Mouse (Mus musculus): ENCODE results near the gene Mef2c. TPM values are rescaled to one million over a fixed set of nuclear protein-coding genes. Genes with fewer than 3 reads are reported as not detected.

Gene Mef2c
- polyA plus RNA-seq, 1 experiment from 2014 or later = 41.3 TPM

DNA sequence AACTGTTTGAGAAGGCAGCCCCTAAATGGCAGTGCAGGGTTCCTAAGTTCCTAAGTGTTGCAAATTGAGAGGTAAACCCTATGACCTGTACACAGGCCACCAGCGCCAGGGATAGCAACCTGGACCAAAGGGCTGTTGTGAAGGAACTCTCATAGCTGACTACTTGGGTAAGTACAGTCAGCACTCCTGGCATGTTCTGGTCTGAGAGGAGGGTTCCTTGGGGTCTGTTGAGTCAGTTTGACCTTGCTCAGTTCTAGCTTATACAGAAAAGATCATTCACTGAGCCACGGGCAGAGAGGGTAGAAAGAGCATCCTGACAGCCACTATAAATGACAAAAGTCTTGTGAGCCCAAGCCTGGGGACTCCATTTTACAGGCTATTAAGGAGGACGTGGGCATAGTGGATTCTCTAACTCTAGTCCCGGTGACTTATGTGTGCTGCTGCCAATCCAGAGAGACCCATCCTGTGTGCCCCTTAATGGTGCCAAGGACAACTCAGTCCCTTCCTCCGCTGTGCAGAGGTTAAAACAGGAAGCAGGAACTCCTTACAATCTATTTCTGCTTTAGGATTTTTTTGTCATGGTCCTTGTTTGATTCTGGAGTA, 209.0 kb downstream of the Mef2c start:
- no peak overlapping the region for H3K27ac ChIP-seq (ENCODE audit: low read length)
- H3K27me3 ChIP-seq (ENCODE audit: control insufficient read depth, insufficient read depth, low read depth, low read length) = peaks cover 6% of the 10 kb centered on the region; the same call in 1 of the 2 replicates
- H3K4me1 ChIP-seq (ENCODE audit: control insufficient read depth, insufficient read depth, low read length) = peaks cover 9% of the 10 kb centered on the region; the same call in 1 of the 2 replicates
- no peak overlapping the region for H3K9ac ChIP-seq (ENCODE audit: low read depth, low read length)
- H3K9me3 ChIP-seq (replicated peaks; ENCODE audit: control insufficient read depth, low read length, poor library complexity, severe bottlenecking) = no peaks in the 10 kb centered on the region
- no peak overlapping the region for H3K4me3 ChIP-seq (ENCODE audit: low read depth, low read length)
- peak overlapping the region; percentile 19; the same call in 1 of the 2 replicates for H3K4me2 ChIP-seq (ENCODE audit: low read length)
- no peak for ATAC-seq
- 29% methylated on average over 5 of the region's 5 CpGs for WGBS
- no peaks in the 10 kb centered on the region for H3K36me3 ChIP-seq (ENCODE audit: control insufficient read depth, insufficient read depth, low read length)

DNA sequence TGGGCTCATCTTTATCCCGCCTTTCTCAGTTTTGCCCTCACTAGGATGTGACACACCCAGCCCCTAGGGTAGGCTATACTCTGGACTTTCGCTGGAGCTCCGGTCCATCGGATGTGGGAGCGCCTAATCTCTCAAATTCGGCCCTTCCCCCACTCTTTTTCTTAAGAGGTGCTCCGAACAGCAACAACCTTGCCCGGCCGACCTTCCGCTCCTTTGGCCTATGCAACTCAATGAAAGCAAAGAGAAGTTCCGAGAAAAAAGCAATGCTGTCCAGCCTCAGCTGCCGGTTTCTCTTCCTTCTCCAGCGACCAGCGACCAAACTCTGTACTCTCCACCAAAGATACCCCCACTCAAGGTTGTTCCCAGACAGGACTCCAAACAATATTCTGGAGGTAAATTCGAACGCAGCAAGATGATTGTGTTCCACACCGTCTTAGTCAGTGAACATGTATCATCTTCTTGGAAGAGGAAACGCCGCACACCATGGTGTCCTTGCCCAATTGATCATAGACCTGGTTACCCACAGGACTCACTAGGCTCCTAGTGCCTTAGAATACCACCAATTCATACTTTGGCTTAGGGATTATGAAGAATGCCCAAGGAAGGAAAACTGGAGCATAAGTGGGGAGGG, 209.9 kb downstream of the Mef2c start:
- Histone ChIP-seq H3K4me3 (ENCODE audit: low read depth, low read length) (peak overlapping the region; percentile 17), H3K9me3 (replicated peaks; ENCODE audit: control insufficient read depth, low read length, poor library complexity, severe bottlenecking) (no peaks in the 10 kb centered on the region), H3K27me3 (ENCODE audit: control insufficient read depth, insufficient read depth, low read depth, low read length) (peaks cover 6% of the 10 kb centered on the region; the same call in 1 of the 2 replicates), H3K4me1 (ENCODE audit: control insufficient read depth, insufficient read depth, low read length) (peaks cover 9% of the 10 kb centered on the region; the same call in 1 of the 2 replicates), H3K9ac (ENCODE audit: low read depth, low read length) (peak overlapping the region; percentile 21; the same call in 1 of the 2 replicates), H3K27ac (ENCODE audit: low read length) (peak overlapping the region; percentile 88), H3K36me3 (ENCODE audit: control insufficient read depth, insufficient read depth, low read length) (no peaks in the 10 kb centered on the region), H3K4me2 (ENCODE audit: low read length) (peak overlapping the region; percentile 63)
- WGBS = 8% methylated on average over 19 of the region's 19 CpGs
- ATAC-seq = no peak

DNA sequence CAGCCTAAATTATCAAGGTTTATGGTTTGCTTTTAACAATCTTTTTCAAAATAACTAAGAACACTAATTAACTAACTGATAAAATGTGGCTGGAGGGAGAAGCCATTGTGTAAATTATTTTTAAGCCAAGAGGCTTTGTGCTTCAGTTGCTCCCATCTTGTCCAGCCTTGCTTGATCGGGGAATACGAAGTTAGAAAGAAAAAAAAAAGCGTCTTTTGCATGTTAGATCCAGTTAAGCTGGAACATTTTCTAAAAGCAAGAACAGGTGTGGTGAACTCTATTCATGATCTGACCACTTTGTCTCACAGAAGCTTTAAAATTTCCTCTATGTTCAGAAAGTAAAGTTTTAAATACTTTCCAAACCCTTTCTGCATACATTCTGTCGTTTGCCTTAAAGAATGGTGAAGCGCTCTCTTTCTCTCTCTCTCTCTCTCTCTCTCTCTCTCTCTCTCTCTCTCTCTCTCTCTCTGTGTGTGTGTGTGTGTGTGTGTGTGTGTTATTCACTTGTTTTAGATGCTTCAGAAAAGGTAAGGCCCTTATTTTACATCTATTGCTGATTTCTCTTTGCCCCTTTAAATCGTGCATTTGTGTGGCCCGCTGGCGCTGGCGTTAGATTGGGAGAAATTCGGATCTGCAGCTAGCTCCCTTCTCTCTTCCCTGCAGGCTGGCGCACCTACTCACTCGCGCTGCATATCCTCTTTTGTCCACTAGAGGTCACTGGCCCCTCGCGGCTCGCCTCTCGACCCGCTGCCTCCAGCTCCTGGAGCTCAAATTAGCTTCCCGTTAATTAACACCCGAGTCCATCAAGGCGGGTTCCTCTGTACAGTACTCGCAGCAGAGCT, 210.9 kb downstream of the Mef2c start:
- H3K27me3 ChIP-seq (ENCODE audit: control insufficient read depth, insufficient read depth, low read depth, low read length) = peaks cover 6% of the 10 kb centered on the region; the same call in 1 of the 2 replicates
- WGBS = 1% methylated on average over 22 of the region's 22 CpGs
- peak overlapping the region; percentile 88 for H3K27ac ChIP-seq (ENCODE audit: low read length)
- peak overlapping the region; percentile 66; the same call in 1 of the 2 replicates for H3K9ac ChIP-seq (ENCODE audit: low read depth, low read length)
- H3K9me3 ChIP-seq (replicated peaks; ENCODE audit: control insufficient read depth, low read length, poor library complexity, severe bottlenecking) = no peaks in the 10 kb centered on the region
- H3K4me1 ChIP-seq (ENCODE audit: control insufficient read depth, insufficient read depth, low read length) = peaks cover 9% of the 10 kb centered on the region; the same call in 1 of the 2 replicates
- peak; percentile 78 for ATAC-seq
- peak overlapping the region; percentile 63 for H3K4me2 ChIP-seq (ENCODE audit: low read length)
- peak overlapping the region; percentile 44 for H3K4me3 ChIP-seq (ENCODE audit: low read depth, low read length)
- H3K36me3 ChIP-seq (ENCODE audit: control insufficient read depth, insufficient read depth, low read length) = no peaks in the 10 kb centered on the region

DNA sequence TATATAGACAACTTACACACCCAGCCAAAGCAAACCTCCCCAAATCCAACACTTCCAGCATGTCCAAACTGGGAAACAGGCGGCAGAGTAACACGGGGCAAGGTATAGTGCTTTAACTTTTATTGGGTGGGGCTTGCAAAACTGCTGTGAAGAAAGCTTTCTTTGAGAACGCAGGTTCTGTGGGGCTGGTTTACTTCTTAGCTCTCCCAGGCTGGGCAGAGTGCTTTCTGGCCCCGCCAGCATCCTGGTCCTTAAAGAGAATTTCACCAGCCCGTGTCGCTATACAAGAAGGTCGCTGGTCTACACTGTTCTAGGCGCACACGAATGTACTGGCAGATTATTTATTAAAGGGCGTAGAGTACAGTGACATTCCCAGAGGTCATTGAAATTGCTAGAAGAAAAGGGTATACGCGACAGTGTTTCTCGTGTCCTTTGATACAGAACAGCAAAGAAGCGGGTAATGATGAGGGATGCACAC, 211.5 kb downstream of the Mef2c start:
- Histone ChIP-seq H3K9ac (ENCODE audit: low read depth, low read length) (peak overlapping the region; percentile 66), H3K9me3 (replicated peaks; ENCODE audit: control insufficient read depth, low read length, poor library complexity, severe bottlenecking) (no peaks in the 10 kb centered on the region), H3K36me3 (ENCODE audit: control insufficient read depth, insufficient read depth, low read length) (no peaks in the 10 kb centered on the region), H3K27ac (ENCODE audit: low read length) (peak overlapping the region; percentile 88), H3K4me1 (ENCODE audit: control insufficient read depth, insufficient read depth, low read length) (peaks cover 9% of the 10 kb centered on the region; the same call in 1 of the 2 replicates), H3K4me3 (ENCODE audit: low read depth, low read length) (peak overlapping the region; percentile 44), H3K4me2 (ENCODE audit: low read length) (peak overlapping the region; percentile 63), H3K27me3 (ENCODE audit: control insufficient read depth, insufficient read depth, low read depth, low read length) (peaks cover 6% of the 10 kb centered on the region; the same call in 1 of the 2 replicates)
- ATAC-seq = peak; percentile 59
- 2% methylated on average over 14 of the region's 14 CpGs for WGBS

DNA sequence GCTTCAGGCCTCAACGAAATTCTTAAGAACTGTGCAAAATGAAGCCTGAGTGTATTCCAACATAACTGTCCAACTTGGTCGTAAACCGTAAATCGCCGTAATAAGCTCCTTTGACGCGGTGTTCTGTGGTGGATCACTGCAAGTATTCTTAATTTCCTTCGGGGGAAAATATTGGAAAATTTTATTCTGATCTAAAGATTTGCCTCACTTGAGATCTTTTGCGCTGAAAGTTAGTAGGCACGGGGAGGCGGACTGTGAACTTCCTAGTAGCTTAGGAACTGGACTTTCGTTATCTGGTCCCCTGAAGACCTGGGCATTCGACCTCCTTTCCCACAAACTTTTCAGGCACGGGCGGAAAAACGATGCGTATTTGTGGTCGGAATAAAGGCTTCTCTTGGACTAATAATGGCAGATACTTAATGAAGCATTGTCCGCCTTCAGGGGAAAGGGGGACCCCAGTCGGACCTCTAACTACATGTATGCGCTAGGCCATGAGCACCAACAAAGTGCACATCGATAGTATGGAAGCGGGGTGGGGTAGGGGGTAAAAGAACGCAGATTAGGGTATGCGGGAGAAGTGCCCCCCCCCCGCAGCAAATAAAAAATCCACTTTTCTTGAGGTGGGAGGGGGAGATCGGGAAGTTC, 212.3 kb downstream of the Mef2c start:
- Histone ChIP-seq H3K4me2 (ENCODE audit: low read length) (peak overlapping the region; percentile 63), H3K27ac (ENCODE audit: low read length) (peak overlapping the region; percentile 88), H3K9me3 (replicated peaks; ENCODE audit: control insufficient read depth, low read length, poor library complexity, severe bottlenecking) (no peaks in the 10 kb centered on the region), H3K36me3 (ENCODE audit: control insufficient read depth, insufficient read depth, low read length) (no peaks in the 10 kb centered on the region), H3K4me1 (ENCODE audit: control insufficient read depth, insufficient read depth, low read length) (peaks cover 9% of the 10 kb centered on the region; the same call in 1 of the 2 replicates), H3K27me3 (ENCODE audit: control insufficient read depth, insufficient read depth, low read depth, low read length) (peaks cover 6% of the 10 kb centered on the region; the same call in 1 of the 2 replicates), H3K9ac (ENCODE audit: low read depth, low read length) (peak overlapping the region; percentile 66), H3K4me3 (ENCODE audit: low read depth, low read length) (peak overlapping the region; percentile 44)
- ATAC-seq = no peak
- WGBS = 3% methylated on average over 27 of the region's 27 CpGs
